In genomic region chr1:166204171-166204570, GRCm38 (mm10) we compare ENCODE assay signal across 15 mouse cellular contexts. TPM values are rescaled to one million over a fixed set of nuclear protein-coding genes. Genes with fewer than 3 reads are reported as not detected.
"Had no signal": no experiment of that assay in that cellular context is flagged by ENCODE, and none has a peak within 500 bp of the region (broad histone marks: within the 10 kb centered on the region; RNA-seq: fewer than 3 reads in every experiment).

No protein-coding gene starts in this region.

- DNase-seq: kidney, adult 11 months; kidney, adult 8-10 months; kidney, postnatal 10 days; kidney, postnatal 36 days; layer of hippocampus, postnatal 36 days; liver, embryonic 13.5 days; lung, adult 2 months; lung, postnatal 14 days; lung, postnatal 4 days; midbrain, embryonic 14.5 days; right cerebral cortex, postnatal 4 days; spleen, adult 18-20 months; thymus, postnatal 25 days had no signal

RNA-seq across cellular contexts. Expression of gene Mael, which starts 34.4 kb away (rescaled TPM):
- total RNA-seq: layer of hippocampus, postnatal 36 days; left cerebral cortex, adult 2 months; liver, adult 2 months had no signal
